Mouse (Mus musculus) neural tube, embryonic 14.5 days (tissue): ENCODE data around the gene Asic4. TPM values are rescaled to one million over a fixed set of nuclear protein-coding genes. Genes with fewer than 3 reads are reported as not detected.

Experiments used
- ATAC-seq: fragments of 200-750 bp; cut with Nextera tagmentation; 2 replicates; pipeline ENCODE4 v1.8.0; 2017; ENCODE audit warnings: low read depth, mild to moderate bottlenecking, moderate TSS enrichment, moderate library complexity
- H3K27ac ChIP-seq: fragments of 300-500 bp; sonication (generic); 2 replicates; pipeline ENCODE4 v1.5.1; 2014; ENCODE audit warnings: low read depth, mild to moderate bottlenecking, control low read depth, low read length, moderate library complexity, mixed read lengths
- H3K27me3 ChIP-seq: fragments of 300-500 bp; sonication (generic); 2 replicates; pipeline ENCODE4 v1.6.1; 2014; ENCODE audit warnings: low read length; ENCODE audit not compliant: control insufficient read depth, insufficient read depth
- H3K36me3 ChIP-seq: fragments of 300-500 bp; sonication (generic); 2 replicates; pipeline ENCODE4 v1.6.1; 2014; ENCODE audit warnings: low read length, mixed read lengths; ENCODE audit not compliant: control insufficient read depth, insufficient read depth
- H3K4me1 ChIP-seq: fragments of 300-500 bp; sonication (generic); 2 replicates; pipeline ENCODE4 v1.6.1; 2014; ENCODE audit warnings: low read length; ENCODE audit not compliant: control insufficient read depth, insufficient read depth
- H3K4me2 ChIP-seq: fragments of 300-500 bp; sonication (generic); 2 replicates; pipeline ENCODE4 v1.6.1; 2014; ENCODE audit warnings: mild to moderate bottlenecking, low read depth, low read length, control low read depth
- H3K4me3 ChIP-seq: fragments of 300-500 bp; sonication (generic); 2 replicates; pipeline ENCODE4 v1.5.1; 2014; ENCODE audit warnings: low read depth, low read length, control low read depth, mixed read lengths
- H3K9ac ChIP-seq: fragments of 300-500 bp; sonication (generic); replicated peaks from 2 replicates; pipeline ENCODE4 v1.6.1; 2014; ENCODE audit warnings: low read depth, mild to moderate bottlenecking, control low read depth, low read length, mixed read lengths
- H3K9me3 ChIP-seq: fragments of 300-500 bp; sonication (generic); 2 replicates; pipeline ENCODE4 v1.6.1; 2016; ENCODE audit warnings: low read length; ENCODE audit not compliant: control insufficient read depth
- WGBS: fragments of 180-500 bp; shearing (Covaris S2); extraction: QIAGEN DNeasy Blood & Tissue Kit; methylation state at CpG from one replicate; pipeline ENCODE4 v1.1.7; 2014; 5-methylcytosine and 5-hydroxymethylcytosine counted together
- polyA plus RNA-seq: library from polyadenylated mRNA; unstranded; fragments of >200 nt; fragmentation: Nextera tagmentation; extraction: Ambion mirVana; gene quantifications from 2 replicates; pipeline ENCODE4 v1.2.1, GENCODE M21; 2014

Gene Asic4
- polyA plus RNA-seq, 1 experiment from 2014 or later = 6.9 TPM

DNA sequence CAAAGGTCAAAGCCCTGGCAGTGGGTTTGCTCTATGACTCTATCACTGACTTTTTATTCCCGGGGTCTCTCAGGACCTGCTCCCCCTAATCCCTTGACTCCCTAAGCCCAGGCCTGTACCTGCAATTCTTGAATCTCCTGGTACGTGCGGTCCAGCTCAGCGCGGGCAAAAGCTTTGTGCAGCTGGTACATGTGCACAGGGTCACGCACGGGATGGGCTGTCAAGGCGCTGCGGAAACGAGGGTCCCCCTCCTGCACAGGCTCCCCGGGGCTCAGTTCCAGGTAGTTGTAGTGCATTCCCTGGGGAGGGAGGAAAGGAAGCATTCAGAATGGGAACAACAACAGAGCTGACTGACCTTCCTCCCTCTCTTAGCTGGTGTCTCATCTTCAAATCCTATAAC, 26.2 kb downstream of the Asic4 start:
- Histone ChIP-seq H3K4me3 (no peak overlapping the region), H3K4me1 (peaks cover 25% of the 10 kb centered on the region), H3K36me3 (peaks cover 36% of the 10 kb centered on the region), H3K4me2 (no peak overlapping the region), H3K27ac (no peak overlapping the region), H3K9me3 (no peaks in the 10 kb centered on the region), H3K27me3 (no peaks in the 10 kb centered on the region), H3K9ac (no peak overlapping the region)
- ATAC-seq = no peak
- WGBS = 95% methylated on average over 11 of the region's 11 CpGs

DNA sequence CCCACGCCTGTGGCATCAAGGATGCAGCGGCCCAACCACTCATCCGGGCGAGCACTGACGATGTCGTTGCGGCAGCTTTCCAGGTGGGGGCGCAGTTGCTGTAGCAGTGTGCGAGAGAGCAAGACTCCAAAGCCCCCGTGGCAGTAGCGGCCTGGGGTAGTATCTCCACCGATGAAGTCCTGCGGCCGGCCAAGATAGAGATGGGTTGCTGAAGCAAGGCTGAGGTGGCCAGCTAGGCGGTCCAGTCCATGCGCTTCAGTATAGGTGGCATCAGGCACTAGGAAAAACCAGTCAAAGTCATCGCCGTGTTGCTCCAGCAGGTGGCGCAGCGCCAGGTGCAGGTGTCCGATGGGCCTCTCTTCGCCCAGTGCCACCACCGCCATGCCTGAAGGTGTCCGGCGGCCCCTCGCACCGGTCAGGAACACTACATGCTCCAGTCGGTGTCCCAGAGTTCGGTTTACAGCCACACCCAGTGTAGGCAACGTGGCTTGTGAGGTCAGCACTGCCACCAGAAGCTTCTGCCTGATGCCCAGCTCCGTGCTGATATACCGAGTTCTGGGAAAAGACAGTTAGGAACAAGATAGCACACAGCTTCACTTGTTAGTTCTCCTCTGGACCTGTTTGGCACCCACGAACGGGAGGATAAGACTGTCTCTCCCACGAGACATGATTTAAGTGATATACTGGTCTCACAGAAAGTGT, 27.2 kb downstream of the Asic4 start:
- WGBS = 11% methylated on average over 35 of the region's 35 CpGs
- ATAC-seq = peak; percentile 1; the same call in 1 of the 2 replicates
- no peak overlapping the region for H3K9ac ChIP-seq

GRCm38 (mm10) chr1:75477966-75478290, 27.7 kb downstream of the Asic4 start:
- Histone ChIP-seq H3K36me3 (peaks cover 34% of the 10 kb centered on the region), H3K27ac (no peak overlapping the region), H3K4me2 (peak overlapping the region; percentile 73), H3K9ac (no peak overlapping the region), H3K9me3 (no peaks in the 10 kb centered on the region), H3K27me3 (no peaks in the 10 kb centered on the region), H3K4me1 (peaks cover 25% of the 10 kb centered on the region), H3K4me3 (peak overlapping the region; percentile 93)
- WGBS = 47% methylated on average over 3 of the region's 3 CpGs
- ATAC-seq = no peak

More for the DNA sequence above, 27.2 kb downstream of the Asic4 start:
- Histone ChIP-seq H3K4me1 (peaks cover 25% of the 10 kb centered on the region), H3K4me2 (peak overlapping the region; percentile 73), H3K27ac (no peak overlapping the region), H3K27me3 (no peaks in the 10 kb centered on the region), H3K36me3 (peaks cover 35% of the 10 kb centered on the region), H3K4me3 (peak overlapping the region; percentile 20), H3K9me3 (no peaks in the 10 kb centered on the region)

DNA sequence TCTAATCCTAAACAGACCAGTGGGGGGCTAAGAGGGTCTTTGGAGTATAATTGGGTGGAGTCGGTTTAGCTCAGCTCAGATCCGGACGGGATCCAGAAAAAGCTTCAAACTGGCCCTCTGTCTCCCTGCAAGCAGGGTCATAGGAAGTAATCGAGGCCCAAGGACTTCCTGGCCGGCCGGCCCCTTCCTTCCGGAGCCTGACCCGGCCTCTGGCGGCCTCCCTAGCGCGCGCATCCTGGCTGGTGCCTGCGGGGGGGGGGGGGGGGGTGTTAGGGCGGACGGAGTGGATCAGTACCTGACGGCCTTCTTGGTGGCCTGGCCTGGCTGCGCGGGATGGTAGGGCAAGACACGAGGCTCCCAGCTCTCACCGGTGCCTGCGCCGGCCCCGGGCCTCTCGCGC, 28.3 kb downstream of the Asic4 start:
- no peaks in the 10 kb centered on the region for H3K9me3 ChIP-seq
- peak overlapping the region; percentile 83 for H3K27ac ChIP-seq
- no peak for ATAC-seq
- no peaks in the 10 kb centered on the region for H3K27me3 ChIP-seq
- peaks cover 25% of the 10 kb centered on the region for H3K4me1 ChIP-seq
- peaks cover 29% of the 10 kb centered on the region for H3K36me3 ChIP-seq
- peak overlapping the region; percentile 89 for H3K9ac ChIP-seq
- peak overlapping the region; percentile 93 for H3K4me3 ChIP-seq
- WGBS = 0% methylated on average over 24 of the region's 25 CpGs
- H3K4me2 ChIP-seq = peak overlapping the region; percentile 73

DNA sequence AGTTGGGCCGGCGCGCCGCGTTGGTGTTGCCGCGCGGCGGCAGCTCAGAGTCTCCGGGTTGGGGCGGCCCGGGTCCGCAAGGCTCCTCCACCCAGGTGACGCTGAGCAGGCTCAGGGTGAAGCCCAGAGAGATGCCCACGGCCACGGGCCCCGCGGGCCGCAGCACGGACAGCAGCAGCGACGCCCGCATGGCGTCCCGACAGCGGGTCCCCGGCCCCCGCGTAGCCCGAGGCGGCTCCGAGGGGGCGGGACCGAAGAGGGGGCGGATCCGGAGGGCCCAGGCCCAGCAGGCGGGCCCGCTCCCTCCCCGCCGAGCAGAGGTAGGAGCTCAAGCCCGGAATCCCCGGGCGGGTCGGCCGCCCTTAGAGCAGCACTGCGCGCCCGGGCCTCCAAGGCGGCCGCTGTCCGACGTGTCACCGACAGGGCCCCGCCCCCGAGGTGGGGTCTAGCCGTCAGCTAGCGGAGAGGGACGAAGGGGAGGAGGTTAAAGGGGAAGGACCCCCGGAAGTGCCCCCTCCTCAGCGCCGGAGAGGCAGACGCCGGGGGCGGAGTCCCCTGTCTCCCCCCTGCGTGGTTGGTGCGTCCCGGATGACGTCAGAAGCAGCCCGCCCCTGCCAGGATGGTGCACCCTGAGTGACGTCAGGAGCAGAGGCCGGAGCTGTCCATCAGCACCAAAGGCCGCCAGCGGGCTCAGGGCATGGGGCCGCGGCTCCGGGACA, 28.8 kb downstream of the Asic4 start, which contains the start of the genes Chpf and Tmem198:
Gene Chpf, minus strand, starts transcription at position 392 of the 719 bp plus-strand sequence.
Gene Tmem198, plus strand, starts transcription at position 617 of the 719 bp plus-strand sequence.
- Histone ChIP-seq H3K4me1 (peaks cover 25% of the 10 kb centered on the region), H3K27ac (peak within 1 kb of the TSS; percentile 83)
- 0% methylated on average over 59 of the region's 76 CpGs for WGBS

DNA sequence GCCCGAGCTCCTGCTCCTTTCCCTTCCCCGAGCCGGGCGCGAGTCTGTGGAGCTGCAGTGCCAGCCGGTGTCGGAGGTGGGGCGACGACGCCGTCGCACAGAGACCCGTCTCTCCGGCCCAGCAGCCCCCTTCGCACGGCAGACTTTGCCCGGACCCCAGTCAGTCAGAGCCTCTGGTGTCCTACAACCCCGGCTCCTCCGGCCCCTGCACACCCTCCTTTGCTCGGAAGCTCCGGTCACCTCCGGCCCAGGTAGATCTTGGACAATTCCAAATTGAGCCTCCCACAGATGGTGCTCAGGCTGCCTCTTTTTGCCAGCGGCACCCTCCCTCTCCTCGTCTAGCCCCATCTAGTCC, 29.4 kb downstream of the Asic4 start:
- ATAC-seq = no peak; the same call in 1 of the 2 replicates
- Histone ChIP-seq H3K4me1 (peaks cover 25% of the 10 kb centered on the region), H3K36me3 (peaks cover 25% of the 10 kb centered on the region), H3K9ac (peak overlapping the region; percentile 89), H3K4me3 (peak overlapping the region; percentile 93), H3K27ac (peak overlapping the region; percentile 83), H3K9me3 (no peaks in the 10 kb centered on the region), H3K4me2 (peak overlapping the region; percentile 73), H3K27me3 (peaks cover 3% of the 10 kb centered on the region; the same call in 1 of the 2 replicates)
- WGBS = 2% methylated on average over 24 of the region's 24 CpGs

More for the DNA sequence above, 28.8 kb downstream of the Asic4 start, which contains the start of the genes Chpf and Tmem198:
- Histone ChIP-seq H3K36me3 (peaks cover 26% of the 10 kb centered on the region), H3K9ac (peak within 1 kb of the TSS; percentile 89), H3K27me3 (no peaks in the 10 kb centered on the region), H3K9me3 (no peaks in the 10 kb centered on the region), H3K4me3 (peak within 1 kb of the TSS; percentile 93), H3K4me2 (peak within 1 kb of the TSS; percentile 73)
- peak; percentile 88 for ATAC-seq

- ATAC-seq = no peak
Measured at GRCm38 (mm10) chr1:75480036-75480435, 29.8 kb downstream of the Asic4 start.

DNA sequence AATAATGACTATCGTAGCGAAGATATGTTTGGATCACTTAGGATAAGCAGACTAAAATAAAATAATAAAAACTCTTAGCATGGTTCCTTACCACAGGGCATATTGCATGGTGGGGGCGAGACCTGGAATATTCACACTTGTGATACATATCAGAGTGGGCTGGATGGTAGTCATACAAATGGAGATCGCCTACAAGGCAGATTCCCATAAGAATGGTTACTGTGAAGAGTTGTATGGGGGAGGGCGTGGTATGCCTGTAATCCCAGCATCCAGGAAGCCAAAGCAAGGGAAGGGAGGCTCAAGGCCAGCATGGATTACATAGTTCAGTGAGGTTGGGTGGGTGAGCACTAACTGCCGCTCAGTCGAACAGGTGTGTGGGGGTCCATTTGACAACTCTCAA, 30.5 kb downstream of the Asic4 start:
- 84% methylated on average over 7 of the region's 7 CpGs for WGBS

More at GRCm38 (mm10) chr1:75480036-75480435, 29.8 kb downstream of the Asic4 start:
- Histone ChIP-seq H3K27ac (peak overlapping the region; percentile 83; the same call in 1 of the 2 replicates), H3K9me3 (no peaks in the 10 kb centered on the region), H3K36me3 (peaks cover 25% of the 10 kb centered on the region), H3K4me2 (peak overlapping the region; percentile 73), H3K9ac (peak overlapping the region; percentile 89), H3K4me1 (peaks cover 25% of the 10 kb centered on the region), H3K4me3 (peak overlapping the region; percentile 93), H3K27me3 (peaks cover 8% of the 10 kb centered on the region; the same call in 1 of the 2 replicates)
- 17% methylated on average over 13 of the region's 13 CpGs for WGBS

DNA sequence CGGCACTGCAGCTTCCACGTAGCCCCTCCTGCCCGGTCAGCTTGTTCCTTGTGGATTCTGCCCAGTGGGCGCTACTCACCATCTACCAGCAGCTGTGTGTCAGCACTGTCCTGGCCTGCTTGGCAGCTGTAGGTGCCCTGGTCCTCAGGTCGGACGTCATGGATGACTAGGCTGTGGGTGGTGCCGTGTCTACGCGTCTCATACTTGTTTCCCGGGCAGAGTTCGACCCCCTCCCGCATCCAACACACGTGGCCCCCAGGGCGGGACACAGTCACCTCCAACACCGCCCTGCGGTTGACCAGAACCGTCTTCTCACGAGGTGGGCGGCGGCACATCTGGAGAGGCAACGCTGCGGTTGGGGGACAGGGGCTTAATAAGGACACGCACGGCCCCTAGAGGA, 36.3 kb downstream of the Asic4 start:
- Histone ChIP-seq H3K27ac (no peak overlapping the region), H3K27me3 (peaks cover 29% of the 10 kb centered on the region), H3K4me2 (no peak overlapping the region), H3K4me1 (peaks cover 4% of the 10 kb centered on the region; the same call in 1 of the 2 replicates), H3K9ac (no peak overlapping the region), H3K4me3 (no peak overlapping the region), H3K9me3 (no peaks in the 10 kb centered on the region), H3K36me3 (peaks cover 21% of the 10 kb centered on the region)
- 6% methylated on average over 24 of the region's 24 CpGs for WGBS
- ATAC-seq = no peak

More for the DNA sequence above, 30.5 kb downstream of the Asic4 start:
- ATAC-seq = no peak
- H3K9me3 ChIP-seq = no peaks in the 10 kb centered on the region
- peaks cover 25% of the 10 kb centered on the region for H3K4me1 ChIP-seq
- H3K27ac ChIP-seq = no peak overlapping the region
- peaks cover 24% of the 10 kb centered on the region for H3K36me3 ChIP-seq
- H3K4me3 ChIP-seq = peak overlapping the region; percentile 93
- peaks cover 15% of the 10 kb centered on the region for H3K27me3 ChIP-seq
- peak overlapping the region; percentile 89; the same call in 1 of the 2 replicates for H3K9ac ChIP-seq
- peak overlapping the region; percentile 73 for H3K4me2 ChIP-seq
